In the genomic region with DNA sequence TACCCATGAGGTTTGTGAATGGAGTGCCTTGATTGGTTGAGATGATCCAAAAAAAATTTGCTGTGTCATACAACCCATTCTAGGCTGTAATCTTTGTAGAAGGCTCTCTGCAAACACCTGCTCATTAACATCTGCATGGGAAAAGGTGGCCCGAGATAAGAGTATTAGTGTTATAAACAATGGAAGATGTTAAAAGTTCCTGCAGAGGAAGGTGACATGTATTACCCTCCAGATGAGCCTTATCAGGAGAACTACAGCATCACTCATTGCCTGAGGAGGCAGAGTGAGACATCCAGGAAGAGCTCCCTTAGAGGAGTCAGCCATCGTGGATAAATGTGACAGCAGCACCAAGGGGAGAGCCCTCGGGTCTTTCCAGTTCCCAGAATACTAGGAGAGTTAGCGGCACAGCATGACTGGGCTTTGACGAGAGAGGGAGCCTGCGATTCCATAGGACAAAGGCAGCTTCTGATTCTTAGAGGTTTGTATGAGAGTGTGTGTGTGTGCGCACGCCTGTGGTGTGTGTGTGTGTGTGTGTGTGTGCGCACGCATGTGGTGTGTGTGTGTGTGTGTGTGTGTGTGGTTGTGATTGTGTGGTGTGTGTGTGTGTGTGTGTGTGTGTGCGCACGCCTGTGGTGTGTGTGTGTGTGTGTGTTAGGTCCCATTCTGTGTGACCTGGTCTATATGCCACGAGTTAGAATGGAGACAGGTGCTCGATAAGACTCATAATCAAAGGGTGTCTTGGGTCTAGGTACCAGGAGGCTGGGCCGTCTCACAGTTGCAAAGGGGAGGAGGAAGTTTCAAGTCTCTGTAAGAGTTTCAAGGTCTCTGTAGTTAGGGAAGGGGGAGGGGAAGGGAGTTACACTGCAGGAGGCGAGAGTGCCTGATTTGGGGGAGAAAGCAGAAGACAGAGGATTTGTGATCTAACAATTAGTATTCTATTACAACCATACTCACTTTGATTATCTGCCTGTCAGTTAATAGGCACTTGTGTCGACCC, we compare ENCODE assay signal across 7 mouse cellular contexts. TPM values are rescaled to one million over a fixed set of nuclear protein-coding genes. Genes with fewer than 3 reads are reported as not detected.
A peak's percentile ranks its signal among the peaks of the same experiment; 100 is the strongest.
DNase-seq lines count a peak whose midpoint lies in the region; ATAC-seq and TF ChIP-seq lines count a peak whose summit lies in the region.

No protein-coding gene starts in this region.

- H3K4me2 ChIP-seq in hindbrain, embryonic 16.5 days (ENCODE audit: low read length), result no peak overlapping the region
- H3K4me2 ChIP-seq in midbrain, embryonic 15.5 days, result no peak overlapping the region

- peaks cover 0 to 8% of the 10 kb centered on the region in 2 experiments; a peak in 3 of 4 replicates for H3K27me3 ChIP-seq in MEL (ENCODE audit: control insufficient read depth in 1 of 2, insufficient read depth in 2 of 2, low read length in 2 of 2)
- H3K27me3 ChIP-seq in hindbrain, embryonic 16.5 days (replicated peaks; ENCODE audit: control insufficient read depth, insufficient read depth, low read length), result no peaks in the 10 kb centered on the region
- no peaks in the 10 kb centered on the region for H3K27me3 ChIP-seq in midbrain, embryonic 15.5 days (replicated peaks)

- peak; percentile 93 for ATAC-seq in hindbrain, embryonic 16.5 days
- peak; percentile 95 for ATAC-seq in midbrain, embryonic 15.5 days (replicated peaks)

- peak in 1 of 2 experiments; percentile 15; a peak in 1 of 4 replicates for TF ChIP-seq EP300 in MEL (IDR thresholded peaks at IDR 0.05; ENCODE audit: low read depth in 1 of 2, low read length in 2 of 2)

- H3K79me2 ChIP-seq in MEL (ENCODE audit: control insufficient read depth, insufficient read depth, low read length, poor library complexity), result no peaks in the 10 kb centered on the region

- no peak for TF ChIP-seq POLR2A in MEL (IDR thresholded peaks at IDR 0.05; ENCODE audit: control insufficient read depth in 1 of 2, insufficient read depth in 1 of 2, low read depth in 1 of 2, low read length in 2 of 2, poor library complexity in 1 of 2)
- TF ChIP-seq POLR2A in brain, embryonic 14.5 days (IDR thresholded peaks at IDR 0.05; ENCODE audit: borderline replicate concordance, extremely low read depth, insufficient read depth, insufficient read length, poor library complexity, severe bottlenecking), result no peak

- H3K4me1 ChIP-seq in MEL (ENCODE audit: control insufficient read depth in 1 of 2, insufficient read depth in 2 of 2, low read length in 2 of 2), result peaks cover 0 to 4% of the 10 kb centered on the region in 2 experiments; a peak in 2 of 4 replicates
- no peaks in the 10 kb centered on the region for H3K4me1 ChIP-seq in hindbrain, embryonic 16.5 days (ENCODE audit: control insufficient read depth, insufficient read depth, low read depth, low read length)
- H3K4me1 ChIP-seq in midbrain, embryonic 15.5 days, result no peaks in the 10 kb centered on the region

- no peak for TF ChIP-seq RAD21 in MEL (IDR thresholded peaks at IDR 0.05; ENCODE audit: low read depth, low read length)

- 71% methylated on average over 17 of the region's 17 CpGs for WGBS in hindbrain, embryonic 16.5 days
- WGBS in midbrain, embryonic 15.5 days, result 67% methylated on average over 17 of the region's 17 CpGs

- H3K4me3 ChIP-seq in MEL (ENCODE audit: control insufficient read depth in 1 of 2, insufficient read depth in 1 of 2, low read depth in 2 of 2, low read length in 2 of 2), result no peak overlapping the region
- H3K4me3 ChIP-seq in hindbrain, embryonic 16.5 days (ENCODE audit: low read length), result no peak overlapping the region
- H3K4me3 ChIP-seq in midbrain, embryonic 15.5 days, result no peak overlapping the region
- H3K4me3 ChIP-seq in gastrocnemius, adult 2 months, result no peak overlapping the region

- no peaks in the 10 kb centered on the region for H3K9me3 ChIP-seq in MEL (replicated peaks; ENCODE audit: insufficient read depth, low read length)
- no peaks in the 10 kb centered on the region for H3K9me3 ChIP-seq in hindbrain, embryonic 16.5 days (ENCODE audit: control insufficient read depth, low read length)
- no peaks in the 10 kb centered on the region for H3K9me3 ChIP-seq in midbrain, embryonic 15.5 days

- no peak overlapping the region for H3K9ac ChIP-seq in MEL (ENCODE audit: control insufficient read depth, low read depth, low read length, poor library complexity, severe bottlenecking)
- H3K9ac ChIP-seq in hindbrain, embryonic 16.5 days (ENCODE audit: low read depth, low read length), result no peak overlapping the region
- H3K9ac ChIP-seq in midbrain, embryonic 15.5 days, result no peak overlapping the region

- TF ChIP-seq CTCF in MEL (IDR thresholded peaks at IDR 0.05 in 2 of 3, conservative IDR thresholded peaks at IDR 0.05 in 1 of 3; ENCODE audit: control insufficient read depth in 1 of 3, insufficient read depth in 1 of 3, low read depth in 2 of 3, low read length in 3 of 3, poor library complexity in 1 of 3, severe bottlenecking in 1 of 3), result no peak
- TF ChIP-seq CTCF in brain, embryonic 14.5 days (IDR thresholded peaks at IDR 0.05; ENCODE audit: borderline replicate concordance, extremely low read depth, insufficient read depth, insufficient read length), result no peak
- TF ChIP-seq CTCF in gastrocnemius, adult 2 months (IDR thresholded peaks at IDR 0.05), result no peak

- DNase-seq in MEL (ENCODE audit: low read depth, low spot score), result peak; percentile 40
- peak; percentile 24 for DNase-seq in brain, embryonic 14.5 days (ENCODE audit: low read depth)
- DNase-seq in gastrocnemius, adult 2 months, result no peak
- DNase-seq in cerebellum, adult 8-10 months, result no peak
- no peak for DNase-seq in urinary bladder, adult 2 months (ENCODE audit: low spot score)

- no peak overlapping the region for H3K27ac ChIP-seq in MEL (ENCODE audit: control insufficient read depth, low read depth, low read length)
- no peak overlapping the region for H3K27ac ChIP-seq in hindbrain, embryonic 16.5 days (ENCODE audit: low read depth, low read length)
- no peak overlapping the region for H3K27ac ChIP-seq in midbrain, embryonic 15.5 days
- no peak overlapping the region for H3K27ac ChIP-seq in gastrocnemius, adult 2 months

- intact Hi-C loops in gastrocnemius, adult 2 months (cut with DNase I), result no loop called here

- H3K36me3 ChIP-seq in MEL (ENCODE audit: control insufficient read depth in 1 of 2, insufficient read depth in 2 of 2, low read length in 2 of 2), result no peaks in the 10 kb centered on the region
- H3K36me3 ChIP-seq in hindbrain, embryonic 16.5 days (ENCODE audit: control insufficient read depth, insufficient read depth, low read length), result no peaks in the 10 kb centered on the region
- H3K36me3 ChIP-seq in midbrain, embryonic 15.5 days (replicated peaks), result no peaks in the 10 kb centered on the region

TF ChIP-seq in MEL, 35 proteins besides CTCF, POLR2A, EP300 and RAD21:
- TF ChIP-seq USF1 (IDR thresholded peaks at IDR 0.05; ENCODE audit: low read depth, low read length) (no peak), GATA1 (IDR thresholded peaks at IDR 0.05; ENCODE audit: low read depth, low read length) (peak; percentile 46), POLR2AphosphoS2 (IDR thresholded peaks at IDR 0.05; ENCODE audit: low read length) (no peak), TAL1 (IDR thresholded peaks at IDR 0.05; ENCODE audit: low read length) (peak; percentile 57)

RNA-seq across cellular contexts. Expression of a gene that starts 23.5 kb away (rescaled TPM):
- 112 and 135 TPM in 2 replicates for total RNA-seq in MEL (2012; rRNA removed)
- 100 to 1,000 TPM in 1 of 2 experiments, not detected in 1; 111 TPM for polyA plus RNA-seq in MEL (2012; ENCODE audit: insufficient read depth in 1 of 2, insufficient read length in 2 of 2, low read depth in 1 of 2, low replicate concordance in 2 of 2, missing spikeins in 1 of 2)
- 0.59 and 0.60 TPM in 2 replicates for polyA plus RNA-seq in brain, embryonic 14.5 days (2012; rRNA removed)
- polyA plus RNA-seq in hindbrain, embryonic 16.5 days (2015; fragmentation: Nextera tagmentation; extraction: Ambion mirVana), result 1.9 and 2.4 TPM in 2 replicates
- 1.4 and 1.9 TPM in 2 replicates for polyA plus RNA-seq in midbrain, embryonic 15.5 days (2015; fragmentation: Nextera tagmentation; extraction: Ambion mirVana)
- not detected for total RNA-seq in gastrocnemius, adult 2 months (2021)
- polyA plus RNA-seq in urinary bladder, adult 2 months (2012; rRNA removed), result 0.30 TPM in 1 of 2 replicates, not detected in the other

RNA-seq across cellular contexts. Expression of a gene that starts 56.0 kb away (rescaled TPM):
- not detected in 2 replicates for total RNA-seq in MEL (2012; rRNA removed)
- polyA plus RNA-seq in MEL (2012; ENCODE audit: insufficient read depth in 1 of 2, insufficient read length in 2 of 2, low read depth in 1 of 2, low replicate concordance in 2 of 2, missing spikeins in 1 of 2), result not detected
- 8.5 and 20.3 TPM in 2 replicates for polyA plus RNA-seq in brain, embryonic 14.5 days (2012; rRNA removed)
- polyA plus RNA-seq in hindbrain, embryonic 16.5 days (2015; fragmentation: Nextera tagmentation; extraction: Ambion mirVana), result 2.8 and 3.5 TPM in 2 replicates
- 4.7 and 5.1 TPM in 2 replicates for polyA plus RNA-seq in midbrain, embryonic 15.5 days (2015; fragmentation: Nextera tagmentation; extraction: Ambion mirVana)
- total RNA-seq in gastrocnemius, adult 2 months (2021), result 1 to 10 TPM; 1.5 to 2.3 TPM
- polyA plus RNA-seq in urinary bladder, adult 2 months (2012; rRNA removed), result 0.06 and 0.10 TPM in 2 replicates

Comparison
In these comparisons a context has a peak if more than half of its experiments do, and no peak if none do; other contexts are left out.
1. DNase-seq: peak in MEL (single experiment) and brain, embryonic 14.5 days (single experiment); none in gastrocnemius, adult 2 months (single experiment), cerebellum, adult 8-10 months (single experiment) and urinary bladder, adult 2 months (single experiment).
2. RNA of a gene that starts 23.5 kb away (polyA plus RNA-seq): 111 TPM in MEL; 1.9 to 2.4 TPM in hindbrain, embryonic 16.5 days, 1.4 to 1.9 TPM in midbrain, embryonic 15.5 days, 0.59 to 0.60 TPM in brain, embryonic 14.5 days and 0.30 TPM in urinary bladder, adult 2 months; every median in the first group is over 10 times any median in the second.